Mouse (Mus musculus) ES-Bruce4 (cell line): ENCODE measurements around the gene 9130019O22Rik.

Source experiments
- CTCF ChIP-seq: IDR thresholded peaks from one replicate; pipeline ENCODE4 v1.8.1; 2011; ENCODE audit warnings: low read depth, low read length
- POLR2A ChIP-seq: IDR thresholded peaks from one replicate; pipeline ENCODE4 v1.8.1; 2011; ENCODE audit warnings: low read length; ENCODE audit not compliant: insufficient read depth

DNA sequence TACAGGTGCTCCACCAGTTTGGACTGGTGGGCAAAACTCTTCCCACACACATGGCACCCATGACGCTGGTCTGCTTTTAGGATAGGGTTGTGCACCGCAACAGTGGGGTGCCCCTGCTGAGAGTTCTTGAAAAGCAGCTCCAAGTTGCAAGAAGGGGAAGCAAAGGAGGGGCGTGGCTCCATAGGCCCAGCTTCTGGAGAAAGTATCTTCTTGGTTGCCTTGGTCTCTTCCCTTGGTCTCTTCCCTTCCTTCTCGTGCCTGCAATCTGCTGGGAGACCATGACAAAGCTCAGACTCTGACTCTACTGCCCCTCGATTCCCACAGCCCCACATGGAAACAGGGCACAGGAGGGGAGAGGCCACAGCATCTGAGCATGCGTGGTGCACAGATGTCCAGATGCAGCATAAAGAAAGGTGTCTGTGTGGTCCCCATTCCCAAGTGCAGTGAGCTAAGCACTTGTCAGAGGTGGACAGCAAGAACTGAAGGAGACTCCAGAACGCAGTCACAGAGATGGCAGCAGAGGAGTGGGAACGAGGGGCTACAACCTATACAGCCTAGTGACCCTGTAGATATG lies 5.4 kb upstream of the 9130019O22Rik start:
- TF ChIP-seq POLR2A (no peak), CTCF (no peak)
